Mouse (Mus musculus) hindbrain, embryonic 16.5 days (tissue): ENCODE measurements around the gene Tm9sf1. TPM values are rescaled to one million over a fixed set of nuclear protein-coding genes. Genes with fewer than 3 reads are reported as not detected.

Experiments
- ATAC-seq: fragments of 200-750 bp; cut with Nextera tagmentation; 2 replicates; pipeline ENCODE4 v1.8.0; 2017; ENCODE audit warnings: moderate TSS enrichment, moderate library complexity
- H3K27ac ChIP-seq: fragments of 300-500 bp; sonication (generic); 2 replicates; pipeline ENCODE4 v1.5.1; 2014; ENCODE audit warnings: low read depth, mild to moderate bottlenecking, control low read depth, low read length, moderate library complexity
- H3K27me3 ChIP-seq: fragments of 300-500 bp; sonication (generic); replicated peaks from 2 replicates; pipeline ENCODE4 v1.6.1; 2014; ENCODE audit warnings: low read length; ENCODE audit not compliant: control insufficient read depth, insufficient read depth
- H3K36me3 ChIP-seq: fragments of 300-500 bp; sonication (generic); 2 replicates; pipeline ENCODE4 v1.6.1; 2014; ENCODE audit warnings: mild to moderate bottlenecking, low read length, moderate library complexity, mixed read lengths; ENCODE audit not compliant: control insufficient read depth, insufficient read depth
- H3K4me1 ChIP-seq: fragments of 300-500 bp; sonication (generic); 2 replicates; pipeline ENCODE4 v1.6.1; 2014; ENCODE audit warnings: low read depth, low read length; ENCODE audit not compliant: control insufficient read depth, insufficient read depth
- H3K4me2 ChIP-seq: fragments of 300-500 bp; sonication (generic); 2 replicates; pipeline ENCODE4 v1.6.1; 2014; ENCODE audit warnings: mild to moderate bottlenecking, low read length, control low read depth, moderate library complexity
- H3K4me3 ChIP-seq: fragments of 300-500 bp; sonication (generic); 2 replicates; pipeline ENCODE4 v1.5.1; 2014; ENCODE audit warnings: mild to moderate bottlenecking, low read length, control low read depth, moderate library complexity
- H3K9ac ChIP-seq: fragments of 300-500 bp; sonication (generic); 2 replicates; pipeline ENCODE4 v1.6.1; 2014; ENCODE audit warnings: low read depth, mild to moderate bottlenecking, control low read depth, low read length, moderate library complexity
- H3K9me3 ChIP-seq: fragments of 300-500 bp; sonication (generic); 2 replicates; pipeline ENCODE4 v1.6.1; 2014; ENCODE audit warnings: mild to moderate bottlenecking, low read length, moderate library complexity; ENCODE audit not compliant: control insufficient read depth
- WGBS: fragments of 180-500 bp; shearing (Covaris S2); extraction: QIAGEN DNeasy Blood & Tissue Kit; methylation state at CpG from one replicate; pipeline ENCODE4 v1.1.7; 2014; 5-methylcytosine and 5-hydroxymethylcytosine counted together
- polyA plus RNA-seq: library from polyadenylated mRNA; unstranded; fragments of >200 nt; fragmentation: Nextera tagmentation; extraction: Ambion mirVana; gene quantifications from 2 replicates; pipeline ENCODE4 v1.2.1, GENCODE M21; 2015

The Tm9sf1 gene
- 68.7 and 72.1 TPM in 2 replicates for polyA plus RNA-seq

DNA sequence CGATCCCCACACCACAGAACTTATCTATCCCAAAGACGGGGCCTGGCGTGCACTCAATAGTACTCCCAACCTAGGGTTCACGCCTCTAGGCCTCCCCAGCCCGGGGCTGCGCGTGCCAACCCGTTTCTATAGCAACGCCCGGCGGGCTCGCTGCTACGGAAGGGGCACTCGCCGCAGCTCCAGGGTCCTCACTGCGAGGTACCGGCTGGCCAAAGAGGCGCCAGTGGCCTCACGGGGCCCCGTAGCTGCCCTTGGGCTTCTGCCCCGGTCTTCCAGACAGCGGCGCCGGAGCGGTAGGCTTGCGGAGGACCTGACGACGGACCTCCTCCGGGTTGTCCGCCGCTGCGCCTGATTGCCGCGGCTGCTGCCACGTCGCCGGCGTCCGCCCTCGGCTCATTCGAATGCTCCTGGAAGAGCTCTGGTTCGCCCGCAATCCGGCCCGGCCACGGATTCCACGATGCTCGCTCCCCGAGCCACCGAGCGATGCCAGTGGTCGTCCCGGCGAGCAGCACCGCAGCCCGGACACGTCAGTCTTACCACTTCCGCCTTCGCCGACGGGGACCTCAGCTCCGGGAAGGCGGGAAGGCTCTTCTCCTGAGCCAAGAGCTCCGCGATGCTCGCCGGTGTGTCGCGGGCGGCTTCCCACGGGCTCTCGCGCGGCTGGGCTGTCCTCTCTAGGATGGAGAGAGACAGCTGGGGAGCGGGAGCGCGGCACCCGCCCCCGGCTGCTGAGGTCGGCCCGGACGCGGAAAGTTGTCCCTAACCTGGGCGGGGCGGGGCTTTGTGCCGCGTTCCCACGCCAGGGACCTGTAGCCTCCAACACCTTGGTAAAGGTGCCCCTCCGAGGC lies at the start of gene Tm9sf1:
Gene Tm9sf1 (minus strand): TSS at position 747 of the 848 bp plus-strand sequence.
- peaks cover 10% of the 10 kb centered on the region for H3K36me3 ChIP-seq
- H3K27ac ChIP-seq, result peak within 1 kb of the TSS; percentile 96
- no peaks in the 10 kb centered on the region for H3K9me3 ChIP-seq
- no peaks in the 10 kb centered on the region for H3K27me3 ChIP-seq
- peak within 1 kb of the TSS; percentile 85 for H3K9ac ChIP-seq
- under 1% methylated on average over 84 of the region's 89 CpGs for WGBS
- peak within 1 kb of the TSS; percentile 87 for H3K4me2 ChIP-seq
- peaks cover 18% of the 10 kb centered on the region for H3K4me1 ChIP-seq
- peak; percentile 92 for ATAC-seq
- peak within 1 kb of the TSS; percentile 84 for H3K4me3 ChIP-seq

DNA sequence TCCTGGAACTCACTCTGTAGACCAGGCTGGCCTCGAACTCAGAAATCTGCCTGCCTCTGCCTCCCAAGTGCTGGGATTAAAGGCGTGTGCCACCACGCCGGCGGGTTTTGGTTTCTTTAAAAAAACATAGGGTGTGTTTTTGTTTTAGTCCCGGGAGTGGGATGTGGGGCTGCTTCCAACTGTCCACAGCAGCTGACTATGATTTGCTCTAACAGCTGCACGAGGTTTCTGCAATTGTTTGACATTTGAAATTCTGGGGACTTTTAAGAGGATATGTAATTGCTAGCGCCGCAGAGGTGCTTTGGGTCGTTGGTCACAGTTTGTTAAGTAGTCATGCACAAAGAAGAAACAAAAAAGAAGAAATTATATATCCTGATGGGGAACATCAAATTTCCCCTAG lies 45.8 kb upstream of the Tm9sf1 start:
- Histone ChIP-seq H3K4me3 (no peak overlapping the region), H3K36me3 (no peaks in the 10 kb centered on the region), H3K4me2 (no peak overlapping the region), H3K4me1 (no peaks in the 10 kb centered on the region), H3K9ac (no peak overlapping the region), H3K27ac (no peak overlapping the region), H3K27me3 (no peaks in the 10 kb centered on the region), H3K9me3 (no peaks in the 10 kb centered on the region)
- WGBS, result 82% methylated on average over 10 of the region's 10 CpGs
- ATAC-seq, result no peak

DNA sequence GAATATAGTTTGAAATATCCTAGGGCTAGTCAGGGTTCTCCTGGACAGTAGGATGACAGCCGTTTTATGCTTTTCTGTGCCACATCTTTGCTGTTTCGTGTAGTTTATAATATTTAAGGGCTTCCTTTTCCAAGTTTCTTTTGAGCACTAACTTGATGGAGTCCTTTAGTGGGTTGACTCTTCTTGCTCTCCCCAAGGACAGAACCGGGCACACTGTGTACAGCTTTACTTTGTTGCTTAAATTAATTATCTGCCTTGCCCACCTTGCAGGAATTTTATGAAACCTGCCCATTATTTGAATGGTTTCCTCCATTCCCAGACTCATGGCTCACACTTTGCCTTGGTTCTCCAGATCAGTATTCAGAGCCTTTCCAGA lies 38.5 kb upstream of the Tm9sf1 start:
- Histone ChIP-seq H3K27me3 (no peaks in the 10 kb centered on the region), H3K27ac (peak overlapping the region; percentile 69), H3K4me3 (peak overlapping the region; percentile 78), H3K9me3 (no peaks in the 10 kb centered on the region), H3K9ac (peak overlapping the region; percentile 69), H3K4me2 (peak overlapping the region; percentile 90), H3K36me3 (peaks cover 14% of the 10 kb centered on the region), H3K4me1 (peaks cover 8% of the 10 kb centered on the region; the same call in 1 of the 2 replicates)
- 14% methylated on average over 3 of the region's 3 CpGs for WGBS
- ATAC-seq, result no peak; the same call in 1 of the 2 replicates

DNA sequence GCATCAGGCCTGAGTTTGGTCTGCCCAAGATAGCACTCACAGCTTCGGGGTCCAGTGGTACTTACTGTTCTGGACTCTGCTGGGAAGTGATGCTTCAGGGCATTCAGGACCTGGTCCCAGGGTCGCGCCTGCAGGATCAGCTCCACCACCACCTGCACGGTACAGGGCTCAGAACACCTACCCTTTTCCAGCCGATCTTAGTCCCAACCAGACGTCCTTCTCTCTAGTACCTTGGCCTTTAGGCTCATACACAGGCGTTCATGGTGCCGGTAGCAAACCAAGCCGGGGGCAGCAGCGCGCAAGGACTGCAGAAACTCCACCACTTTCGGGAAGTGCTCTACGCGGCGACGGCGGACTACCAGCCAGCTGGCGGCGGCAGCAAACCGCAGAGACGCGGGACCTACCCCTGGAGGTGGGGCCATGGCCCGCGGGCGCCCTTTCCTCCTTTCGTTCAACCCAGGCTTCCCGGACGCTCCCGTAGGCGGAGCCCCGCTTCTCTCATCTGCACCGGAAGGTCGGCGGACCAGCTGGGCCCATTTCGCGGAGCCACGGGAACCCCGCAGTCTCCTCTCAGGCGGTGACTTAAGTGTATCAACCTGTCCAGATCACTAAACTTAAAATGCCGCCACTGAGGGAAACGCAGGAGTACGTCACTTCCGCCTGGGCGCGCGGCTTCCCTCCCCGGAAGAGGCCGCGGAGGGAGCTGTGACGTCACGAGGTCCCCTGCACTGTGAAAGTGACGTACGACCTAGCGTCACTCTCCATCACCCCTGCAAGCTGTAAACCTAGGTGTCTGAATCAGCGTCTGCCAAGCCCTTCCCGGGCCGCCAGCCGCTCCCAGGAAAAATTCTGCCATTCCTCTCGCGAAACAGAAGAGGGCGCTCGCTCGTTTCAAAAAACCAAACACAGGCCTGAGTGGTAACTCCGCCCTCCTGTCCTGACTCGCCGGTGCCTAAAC lies 37.8 kb upstream of the Tm9sf1 start, which contains the start of gene Tinf2:
Gene Tinf2 (minus strand): TSS at position 661 of the 958 bp plus-strand sequence.
- H3K4me1 ChIP-seq, result peaks cover 8% of the 10 kb centered on the region; the same call in 1 of the 2 replicates
- WGBS, result under 1% methylated on average over 65 of the region's 66 CpGs
- H3K9ac ChIP-seq, result peak within 1 kb of the TSS; percentile 69
- H3K9me3 ChIP-seq, result no peaks in the 10 kb centered on the region
- peak; percentile 99 for ATAC-seq
- peak within 1 kb of the TSS; percentile 90 for H3K4me2 ChIP-seq
- H3K27ac ChIP-seq, result peak within 1 kb of the TSS; percentile 69
- H3K36me3 ChIP-seq, result peaks cover 20% of the 10 kb centered on the region
- peak within 1 kb of the TSS; percentile 78 for H3K4me3 ChIP-seq
- H3K27me3 ChIP-seq, result no peaks in the 10 kb centered on the region

DNA sequence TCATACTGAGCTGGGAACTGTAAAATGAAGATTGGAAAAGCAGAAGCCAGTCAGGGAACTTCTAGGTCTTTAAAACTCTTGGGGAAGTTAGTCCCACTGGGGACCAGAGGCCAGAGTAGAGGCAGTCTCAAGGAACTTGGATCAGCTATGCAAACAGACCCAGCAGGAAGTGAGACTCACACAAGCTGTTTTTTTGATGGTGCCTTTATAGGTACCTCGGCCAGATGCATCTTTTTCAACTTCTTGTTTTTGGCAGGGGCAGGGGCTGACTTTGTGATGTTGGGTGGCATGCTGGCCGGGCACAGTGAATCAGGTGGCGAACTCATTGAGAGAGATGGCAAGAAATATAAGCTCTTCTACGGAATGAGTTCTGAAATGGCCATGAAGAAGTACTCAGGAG lies 34.0 kb upstream of the Tm9sf1 start:
- ATAC-seq, result no peak
- H3K4me2 ChIP-seq, result no peak overlapping the region
- no peak overlapping the region for H3K9ac ChIP-seq
- no peaks in the 10 kb centered on the region for H3K27me3 ChIP-seq
- no peaks in the 10 kb centered on the region for H3K9me3 ChIP-seq
- 88% methylated on average over 4 of the region's 4 CpGs for WGBS
- H3K36me3 ChIP-seq, result peaks cover 29% of the 10 kb centered on the region
- peaks cover 12% of the 10 kb centered on the region for H3K4me1 ChIP-seq
- H3K4me3 ChIP-seq, result no peak overlapping the region
- H3K27ac ChIP-seq, result no peak overlapping the region

DNA sequence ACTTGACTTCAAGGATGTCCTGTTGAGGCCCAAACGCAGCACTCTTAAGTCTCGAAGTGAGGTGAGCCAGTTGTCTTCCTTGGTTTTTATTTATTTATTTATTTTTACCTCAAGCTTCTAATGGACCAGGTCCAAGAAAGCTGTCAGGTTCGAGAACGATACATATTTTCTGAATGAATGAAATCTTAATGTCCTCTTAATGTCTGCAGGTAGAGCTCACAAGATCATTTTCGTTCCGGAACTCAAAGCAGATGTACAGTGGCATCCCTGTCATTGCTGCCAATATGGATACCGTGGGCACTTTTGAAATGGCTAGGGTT lies 29.1 kb upstream of the Tm9sf1 start:
- Histone ChIP-seq H3K9ac (peak overlapping the region; percentile 85), H3K27me3 (no peaks in the 10 kb centered on the region), H3K4me1 (peaks cover 16% of the 10 kb centered on the region), H3K36me3 (peaks cover 18% of the 10 kb centered on the region), H3K9me3 (no peaks in the 10 kb centered on the region), H3K27ac (no peak overlapping the region), H3K4me3 (peak overlapping the region; percentile 76), H3K4me2 (peak overlapping the region; percentile 79)
- no peak for ATAC-seq
- WGBS, result 83% methylated on average over 7 of the region's 7 CpGs

DNA sequence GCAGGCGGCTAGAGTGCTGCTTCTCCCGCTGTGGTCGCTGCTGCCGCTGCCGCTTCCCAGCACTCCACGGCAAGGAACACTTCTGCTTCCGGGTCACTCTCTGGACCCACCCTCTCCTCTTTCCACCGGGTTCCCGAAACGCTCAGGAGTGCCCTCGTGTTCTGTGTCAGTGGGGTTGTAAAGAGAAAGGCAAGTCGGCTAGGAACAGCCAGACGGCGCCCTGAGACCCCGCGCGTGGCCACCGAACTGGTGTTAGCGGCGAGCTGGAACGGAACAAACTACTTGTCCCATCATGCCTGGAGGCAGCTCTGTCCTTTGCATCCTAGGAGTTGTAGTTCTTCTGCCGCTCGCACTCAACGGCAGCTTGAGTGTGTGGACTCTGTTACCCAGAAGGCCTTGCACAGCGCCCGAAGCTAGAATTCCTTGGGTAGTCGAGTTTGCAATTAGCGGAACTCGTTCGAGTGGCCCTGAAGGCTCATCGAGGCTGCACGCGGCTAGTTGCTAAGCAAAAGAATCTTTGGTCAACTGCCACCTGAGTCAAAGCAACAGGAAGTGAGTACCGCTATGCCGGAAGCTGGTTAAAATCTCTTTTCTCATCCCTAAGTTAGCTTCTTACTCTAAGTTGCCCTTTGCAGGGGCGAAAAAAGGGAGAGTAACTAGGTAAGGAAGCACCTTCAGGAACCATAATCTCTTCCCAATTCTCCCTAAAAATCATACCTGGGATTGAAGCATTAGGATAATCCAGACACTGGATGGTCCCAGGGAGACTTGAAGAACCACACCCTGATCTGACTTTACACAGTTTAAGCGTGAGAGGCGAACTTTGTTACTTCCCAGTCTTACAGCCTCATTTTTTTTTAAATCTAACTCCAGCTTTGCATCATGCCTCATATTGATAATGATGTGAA lies 28.5 kb upstream of the Tm9sf1 start, which contains the start of the genes Gmpr2 and Nedd8:
Gene Gmpr2 (plus strand): TSS at position 109 of the 908 bp plus-strand sequence.
Gene Nedd8 (minus strand): TSS at position 292 of the 908 bp plus-strand sequence.
- H3K9ac ChIP-seq, result peak within 1 kb of the TSS; percentile 85
- 1% methylated on average over 38 of the region's 38 CpGs for whole genome bisulfite sequencing
- ATAC-seq, result peak; percentile 98
- peak within 1 kb of the TSS; percentile 76 for H3K4me3 ChIP-seq
- peak within 1 kb of the TSS; percentile 97 for H3K4me2 ChIP-seq
- peaks cover 16% of the 10 kb centered on the region for H3K4me1 ChIP-seq
- peaks cover 15% of the 10 kb centered on the region for H3K36me3 ChIP-seq
- no peaks in the 10 kb centered on the region for H3K27me3 ChIP-seq
- H3K27ac ChIP-seq, result peak within 1 kb of the TSS; percentile 94
- no peaks in the 10 kb centered on the region for H3K9me3 ChIP-seq

DNA sequence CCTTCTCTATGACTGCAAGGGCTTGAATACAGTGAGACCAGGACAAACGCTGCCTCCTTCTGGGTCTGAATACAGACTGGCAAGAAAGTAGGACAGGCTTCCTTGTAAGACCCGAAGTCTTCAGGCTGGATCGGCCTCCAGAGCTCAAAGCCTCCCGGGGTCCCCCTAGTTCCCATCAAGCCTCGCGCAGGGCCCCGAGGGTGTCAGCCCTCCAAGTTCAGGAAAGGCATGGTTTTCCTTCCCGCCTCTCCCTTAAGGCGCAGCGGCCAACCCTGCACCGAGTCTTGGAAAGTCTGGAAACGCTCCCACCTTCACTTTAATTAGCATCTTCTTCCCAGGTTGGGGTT lies 27.9 kb upstream of the Tm9sf1 start:
- Histone ChIP-seq H3K4me3 (peak overlapping the region; percentile 76), H3K4me2 (peak overlapping the region; percentile 97), H3K36me3 (peaks cover 9% of the 10 kb centered on the region), H3K4me1 (peaks cover 16% of the 10 kb centered on the region), H3K9me3 (no peaks in the 10 kb centered on the region), H3K27me3 (no peaks in the 10 kb centered on the region), H3K9ac (peak overlapping the region; percentile 85), H3K27ac (peak overlapping the region; percentile 94)
- under 1% methylated on average over 12 of the region's 12 CpGs for WGBS
- ATAC-seq, result peak; percentile 67
